18 mouse cellular contexts compared by ENCODE assay signal in genomic region chr1:88356616-88357015, GRCm38 (mm10). TPM values are rescaled to one million over a fixed set of nuclear protein-coding genes. Genes with fewer than 3 reads are reported as not detected.
"Had no signal": no experiment of that assay in that cellular context is flagged by ENCODE, and none has a peak within 500 bp of the region (broad histone marks: within the 10 kb centered on the region; RNA-seq: fewer than 3 reads in every experiment).

No protein-coding gene starts in this region.

- DNase-seq: kidney, postnatal 25 days; liver; liver, embryonic 13.5 days; liver, postnatal 0 days; lung, postnatal 14 days; midbrain, embryonic 14.5 days; right cerebral cortex, adult 18-20 months; right cerebral cortex, postnatal 25 days; thymus, adult 18-20 months; thymus, postnatal 14 days had no signal

- H3K4me3 ChIP-seq: limb, embryonic 12.5 days; liver, embryonic 13.5 days; lung, embryonic 15.5 days; megakaryocyte, embryonic 14.5 days; myocyte; neural tube, embryonic 15.5 days had no signal

- H3K27ac ChIP-seq: limb, embryonic 12.5 days; liver, embryonic 13.5 days; lung, embryonic 15.5 days; macrophage; neural tube, embryonic 15.5 days; stomach, postnatal 0 days had no signal

RNA-seq across cellular contexts. Expression of gene Spp2, which starts 50.1 kb away (rescaled TPM):
- total RNA-seq: left cerebral cortex, postnatal 36 days had no signal
